Mouse (Mus musculus): ENCODE data around the gene Ddn. TPM values are rescaled to one million over a fixed set of nuclear protein-coding genes. Genes with fewer than 3 reads are reported as not detected.

Ddn gene
- total RNA-seq, 2 experiments from 2014 or later, result 827 to 848 TPM

Other genes with a start within 250 kb of the Ddn start
- 10 to 100 TPM; 37.0 to 45.6 TPM for gene Ccnt1, start 238.6 kb downstream of the Ddn start, total RNA-seq (2021)
- gene 4930415O20Rik, start 238.5 kb downstream of the Ddn start, total RNA-seq (2021), result not detected
- 10 to 100 TPM; 41.5 to 58.4 TPM for gene Adcy6, start 199.4 kb downstream of the Ddn start, total RNA-seq (2021)
- gene Cacnb3, start 178.7 kb downstream of the Ddn start, total RNA-seq (2021), result 100 to 1,000 TPM; 273 to 276 TPM
- gene Ddx23, start 146.6 kb downstream of the Ddn start, total RNA-seq (2021), result 10 to 100 TPM; 80.2 to 82.7 TPM
- 10 to 100 TPM; 29.4 to 32.6 TPM for gene Rnd1, start 132.0 kb downstream of the Ddn start, total RNA-seq (2021)
- gene Ccdc65, start 101.3 kb downstream of the Ddn start, total RNA-seq (2021), result 10 to 100 TPM; 12.5 to 14.4 TPM
- gene Fkbp11, start 81.3 kb downstream of the Ddn start, total RNA-seq (2021), result 1 to 10 TPM; 1.5 to 2.1 TPM
- 100 to 1,000 TPM; 721 to 734 TPM for gene Arf3, start 46.3 kb downstream of the Ddn start, total RNA-seq (2021)
- 1 to 10 TPM in 1 of 2 experiments, under 1 TPM in 1; 0.59 to 1.1 TPM for gene Wnt10b, start 31.3 kb downstream of the Ddn start, total RNA-seq (2021)
- gene Wnt1, start 19.6 kb downstream of the Ddn start, total RNA-seq (2021), result not detected
- 10 to 100 TPM; 49.1 to 50.0 TPM for gene Prkag1, start 22.0 kb upstream of the Ddn start, total RNA-seq (2021)
- gene Kmt2d, start 61.7 kb upstream of the Ddn start, total RNA-seq (2021), result 10 to 100 TPM; 69.9 to 98.8 TPM
- gene Rhebl1, start 85.0 kb upstream of the Ddn start, total RNA-seq (2021), result 10 to 100 TPM in 1 of 2 experiments, 1 to 10 TPM in 1; 9.0 to 10.5 TPM
- gene Dhh, start 89.0 kb upstream of the Ddn start, total RNA-seq (2021), result under 1 TPM in 1 of 2 experiments, not detected in 1; 0.35 TPM
- 10 to 100 TPM; 12.6 to 16.6 TPM for gene Lmbr1l, start 108.7 kb upstream of the Ddn start, total RNA-seq (2021)
- gene Tuba1b, start 125.1 kb upstream of the Ddn start, total RNA-seq (2021), result 100 to 1,000 TPM; 509 to 602 TPM
- gene Gm49450, start 144.1 kb upstream of the Ddn start, total RNA-seq (2021), result not detected
- gene Tuba1a, start 144.2 kb upstream of the Ddn start, total RNA-seq (2021), result 1,000 to 10,000 TPM in 1 of 2 experiments, 100 to 1,000 TPM in 1; 932 to 1,107 TPM
- gene Tuba1c, start 220.4 kb upstream of the Ddn start, total RNA-seq (2021), result 10 to 100 TPM; 60.3 to 78.5 TPM
- 1 to 10 TPM in 1 of 2 experiments, under 1 TPM in 1; 0.97 to 1.8 TPM for gene Prph, start 245.7 kb upstream of the Ddn start, total RNA-seq (2021)

Measured in left cerebral cortex, postnatal 36 days (tissue).